Mouse (Mus musculus): ENCODE data around the gene Camk1d. TPM values are rescaled to one million over a fixed set of nuclear protein-coding genes. Genes with fewer than 3 reads are reported as not detected.

The Camk1d gene
- total and polyA plus RNA-seq, 3 experiments: 4.6 to 12.4 (median 4.8) TPM

GRCm38 (mm10) chr2:5673816-5674215, 40.5 kb downstream of the Camk1d start:
- Histone ChIP-seq H3K27me3 (replicated peaks) (no peaks in the 10 kb centered on the region), H3K79me2 (replicated peaks; ENCODE audit: control insufficient read depth, extremely low read depth, insufficient read depth, poor library complexity, severe bottlenecking) (0 out of 2 replicates have a peak, but pooled peaks cover 4% of the 10 kb centered on the region), H3K9ac (ENCODE audit: insufficient read depth, low read depth) (no peak overlapping the region), H3K36me3 (replicated peaks in 1 of 2; ENCODE audit: control insufficient read depth in 1 of 2, insufficient read depth in 1 of 2, low read length in 1 of 2) (peaks cover 0 to 49% of the 10 kb centered on the region in 2 experiments), H3K4me1 (ENCODE audit: control insufficient read depth in 1 of 2, insufficient read depth in 2 of 2) (no peaks in the 10 kb centered on the region), H3K4me3 (replicated peaks in 1 of 3; ENCODE audit: low read depth in 2 of 3, low read length in 2 of 3, poor library complexity in 1 of 3) (no peak overlapping the region), H3K4me2 (ENCODE audit: insufficient read depth, low read depth, poor library complexity, severe bottlenecking) (no peak overlapping the region), H3K9me3 (replicated peaks; ENCODE audit: low read length) (no peaks in the 10 kb centered on the region), H3K27ac (ENCODE audit: insufficient read depth, low read depth) (no peak overlapping the region)
- DNase-seq (ENCODE audit: extremely low read depth): no peak
- in situ Hi-C loops (cut with MboI; ENCODE audit: low pct_ligation_motif_present, low pct_unique_long_range_greater_than_20kb, low sequenced_read_pairs): no loop called here
- TF ChIP-seq ETS1 (conservative IDR thresholded peaks at IDR 0.05; ENCODE audit: low read depth, low read length) (no peak), UBTF (IDR thresholded peaks at IDR 0.05; ENCODE audit: low read depth, low read length) (no peak)
- dilution Hi-C loops (cut with MboI; ENCODE audit: extremely low pct_ligation_motif_present, extremely low pct_unique_long_range_greater_than_20kb, low sequenced_read_pairs): no loop called here

GRCm38 (mm10) chr2:5672906-5673589, 41.3 kb downstream of the Camk1d start:
- H3K27me3 ChIP-seq (replicated peaks): no peaks in the 10 kb centered on the region
- no peak for DNase-seq (ENCODE audit: extremely low read depth)
- H3K36me3 ChIP-seq (replicated peaks in 1 of 2; ENCODE audit: control insufficient read depth in 1 of 2, insufficient read depth in 1 of 2, low read length in 1 of 2): peaks cover 0 to 45% of the 10 kb centered on the region in 2 experiments
- no peaks in the 10 kb centered on the region for H3K4me1 ChIP-seq (ENCODE audit: control insufficient read depth in 1 of 2, insufficient read depth in 2 of 2)
- TF ChIP-seq E2F4 (IDR thresholded peaks at IDR 0.05; ENCODE audit: insufficient replicate concordance, low read depth, low read length): no peak
- TF ChIP-seq SIN3A (IDR thresholded peaks at IDR 0.05; ENCODE audit: low read length): no peak
- TF ChIP-seq MXI1 (IDR thresholded peaks at IDR 0.05; ENCODE audit: low read depth, low read length): no peak
- TF ChIP-seq ZNF384 (IDR thresholded peaks at IDR 0.05; ENCODE audit: low read depth, low read length): no peak
- no peak for TF ChIP-seq NRF1 (IDR thresholded peaks at IDR 0.05; ENCODE audit: low read depth, low read length)
- TF ChIP-seq SMC3 (IDR thresholded peaks at IDR 0.05; ENCODE audit: low read depth, low read length): no peak
- no peak for TF ChIP-seq POLR2A (IDR thresholded peaks at IDR 0.05; ENCODE audit: low read depth, low read length)
- TF ChIP-seq CHD1 (IDR thresholded peaks at IDR 0.05; ENCODE audit: low read depth, low read length): no peak
- no peak for TF ChIP-seq MAFK (IDR thresholded peaks at IDR 0.05; ENCODE audit: insufficient replicate concordance, low read length)
- no peak for TF ChIP-seq RCOR1 (conservative IDR thresholded peaks at IDR 0.05; ENCODE audit: low read depth, low read length)
- no peak for TF ChIP-seq IRF4 (IDR thresholded peaks at IDR 0.05; ENCODE audit: low read depth, low read length)
- TF ChIP-seq ZKSCAN1 (IDR thresholded peaks at IDR 0.05; ENCODE audit: borderline replicate concordance, low read depth, low read length): no peak
- no peak for TF ChIP-seq TBP (conservative IDR thresholded peaks at IDR 0.05; ENCODE audit: low read depth, low read length)
- no peak for TF ChIP-seq ELF1 (IDR thresholded peaks at IDR 0.05; ENCODE audit: low read depth, low read length)
- TF ChIP-seq POLR2AphosphoS2 (IDR thresholded peaks at IDR 0.05; ENCODE audit: low read depth, low read length): no peak
- H3K9ac ChIP-seq (ENCODE audit: insufficient read depth, low read depth): no peak overlapping the region
- H3K79me2 ChIP-seq (replicated peaks; ENCODE audit: control insufficient read depth, extremely low read depth, insufficient read depth, poor library complexity, severe bottlenecking): 0 out of 2 replicates have a peak, but pooled peaks cover 4% of the 10 kb centered on the region
- dilution Hi-C loops (cut with MboI; ENCODE audit: extremely low pct_ligation_motif_present, extremely low pct_unique_long_range_greater_than_20kb, low sequenced_read_pairs): no loop called here
- no peak overlapping the region for H3K4me2 ChIP-seq (ENCODE audit: insufficient read depth, low read depth, poor library complexity, severe bottlenecking)
- no peak overlapping the region for H3K4me3 ChIP-seq (replicated peaks in 1 of 3; ENCODE audit: low read depth in 2 of 3, low read length in 2 of 3, poor library complexity in 1 of 3)
- in situ Hi-C loops (cut with MboI; ENCODE audit: low pct_ligation_motif_present, low pct_unique_long_range_greater_than_20kb, low sequenced_read_pairs): no loop called here
- H3K9me3 ChIP-seq (replicated peaks; ENCODE audit: low read length): no peaks in the 10 kb centered on the region
- no peak overlapping the region for H3K27ac ChIP-seq (ENCODE audit: insufficient read depth, low read depth)
